Mouse (Mus musculus) stomach, postnatal 0 days (tissue): ENCODE data around the gene Prdm15.

ENCODE experiments used
- CTCF ChIP-seq: IDR thresholded peaks from 2 replicates; pipeline ENCODE4 v1.5.1; 2016; ENCODE audit warnings: antibody characterized with exemption, low read depth, mild to moderate bottlenecking, moderate library complexity
- EP300 ChIP-seq: optimal IDR thresholded peaks from 2 replicates; pipeline ENCODE3; 2016; ENCODE audit warnings: antibody characterized with exemption

DNA sequence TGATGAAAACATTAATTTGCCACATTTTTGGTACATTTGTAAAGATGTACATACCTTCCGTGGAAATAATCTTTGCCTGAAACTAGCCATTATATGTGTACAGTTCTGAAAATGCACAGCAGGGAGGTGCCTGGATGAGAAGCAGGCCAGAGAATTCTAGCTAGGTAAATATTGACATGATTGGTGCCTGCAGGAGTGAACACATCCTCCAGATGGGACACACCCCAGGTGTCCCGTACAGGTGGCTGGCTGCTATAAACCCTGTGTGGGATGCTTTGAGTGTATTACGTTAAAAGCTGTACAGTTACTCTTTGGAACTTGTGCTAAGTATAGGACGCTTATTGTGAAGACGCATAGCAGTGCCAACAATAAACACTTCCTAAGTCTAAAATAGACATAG, 68.6 kb downstream of the Prdm15 start:
- TF ChIP-seq CTCF: no peak
- no peak for TF ChIP-seq EP300
